Mouse (Mus musculus) liver, postnatal 0 days (tissue): ENCODE data around the gene Golga7b. TPM values are rescaled to one million over a fixed set of nuclear protein-coding genes. Genes with fewer than 3 reads are reported as not detected.

ENCODE experiments used
- ATAC-seq: fragments of 200-750 bp; cut with Nextera tagmentation; 2 replicates; pipeline ENCODE4 v1.8.0; 2017; ENCODE audit warnings: mild to moderate bottlenecking, moderate library complexity
- DNase-seq: peaks from one replicate; pipeline ENCODE4 v3.0.0-alpha.2; 2016
- H3K27ac ChIP-seq: fragments of 300-500 bp; sonication (generic); 2 replicates; pipeline ENCODE4 v1.5.1; 2014; ENCODE audit warnings: antibody characterized with exemption, moderate library complexity, mild to moderate bottlenecking, low read depth
- H3K27me3 ChIP-seq: fragments of 300-500 bp; sonication (generic); 2 replicates; pipeline ENCODE4 v1.6.1; 2014; ENCODE audit warnings: low read length, control low read depth, mixed read lengths; ENCODE audit not compliant: insufficient read depth
- H3K36me3 ChIP-seq: fragments of 300-500 bp; sonication (generic); replicated peaks from 2 replicates; pipeline ENCODE4 v1.6.1; 2014; ENCODE audit warnings: mild to moderate bottlenecking, control low read depth, low read length, moderate library complexity, mixed read lengths; ENCODE audit not compliant: insufficient read depth
- H3K4me1 ChIP-seq: fragments of 300-500 bp; sonication (generic); 2 replicates; pipeline ENCODE4 v1.6.1; 2014; ENCODE audit warnings: antibody characterized with exemption, mild to moderate bottlenecking, control low read depth; ENCODE audit not compliant: insufficient read depth
- H3K4me2 ChIP-seq: fragments of 300-500 bp; sonication (generic); 2 replicates; pipeline ENCODE4 v1.6.1; 2014; ENCODE audit warnings: low read depth, mild to moderate bottlenecking, low read length, moderate library complexity, mixed read lengths
- H3K4me3 ChIP-seq: fragments of 300-500 bp; sonication (generic); 2 replicates; pipeline ENCODE4 v1.5.1; 2014; ENCODE audit warnings: low read depth, low read length
- H3K9ac ChIP-seq: fragments of 300-500 bp; sonication (generic); replicated peaks from 2 replicates; pipeline ENCODE4 v1.6.1; 2014; ENCODE audit warnings: mild to moderate bottlenecking, moderate library complexity
- H3K9me3 ChIP-seq: fragments of 300-500 bp; sonication (generic); 2 replicates; pipeline ENCODE4 v1.6.1; 2016; ENCODE audit warnings: mild to moderate bottlenecking, control low read depth, low read length, mixed read lengths
- CTCF ChIP-seq: sonication (generic); IDR thresholded peaks from 2 replicates; pipeline ENCODE4 v1.5.1; 2016; ENCODE audit warnings: antibody characterized with exemption, low read depth
- EP300 ChIP-seq: IDR thresholded peaks from 2 replicates; pipeline ENCODE4 v1.6.1; 2016; ENCODE audit warnings: antibody characterized with exemption, low read depth, mild to moderate bottlenecking
- WGBS: fragments of 180-500 bp; shearing (Covaris S2); extraction: QIAGEN DNeasy Blood & Tissue Kit; methylation state at CpG from one replicate; pipeline ENCODE4 v1.1.7; 2014; ENCODE audit not compliant: insufficient replicate concordance; 5-methylcytosine and 5-hydroxymethylcytosine counted together
- polyA plus RNA-seq: library from polyadenylated mRNA; unstranded; fragments of >200 nt; fragmentation: Nextera tagmentation; extraction: Ambion mirVana; gene quantifications from 2 replicates; pipeline ENCODE4 v1.2.1, GENCODE M21; 2015

Gene Golga7b
- polyA plus RNA-seq, 1 experiment from 2014 or later, result not detected

GRCm38 (mm10) chr19:42303210-42303813, 55.9 kb downstream of the Golga7b start:
- DNase-seq, result no peak
- no peak for TF ChIP-seq CTCF
- no peak for TF ChIP-seq EP300
- no peaks in the 10 kb centered on the region for H3K27me3 ChIP-seq

GRCm38 (mm10) chr19:42304506-42304905, 57.1 kb downstream of the Golga7b start:
- no peak overlapping the region for H3K4me3 ChIP-seq
- H3K4me1 ChIP-seq, result no peaks in the 10 kb centered on the region; the same call in 1 of the 2 replicates
- TF ChIP-seq EP300 (no peak), CTCF (no peak)
- H3K9me3 ChIP-seq, result no peaks in the 10 kb centered on the region
- 75% methylated on average over 13 of the region's 13 CpGs for WGBS
- H3K27me3 ChIP-seq, result no peaks in the 10 kb centered on the region
- DNase-seq, result no peak
- H3K36me3 ChIP-seq, result no peaks in the 10 kb centered on the region
- no peak overlapping the region for H3K4me2 ChIP-seq
- no peak overlapping the region for H3K9ac ChIP-seq
- ATAC-seq, result no peak
- no peak overlapping the region for H3K27ac ChIP-seq

More at GRCm38 (mm10) chr19:42303210-42303813, 55.9 kb downstream of the Golga7b start:
- WGBS, result 69% methylated on average over 12 of the region's 12 CpGs
- Histone ChIP-seq H3K4me3 (no peak overlapping the region), H3K9ac (no peak overlapping the region), H3K27ac (no peak overlapping the region), H3K36me3 (no peaks in the 10 kb centered on the region), H3K4me1 (no peaks in the 10 kb centered on the region; the same call in 1 of the 2 replicates), H3K4me2 (no peak overlapping the region), H3K9me3 (no peaks in the 10 kb centered on the region)
- ATAC-seq, result no peak

GRCm38 (mm10) chr19:42305746-42306145, 58.4 kb downstream of the Golga7b start:
- Histone ChIP-seq H3K9ac (no peak overlapping the region), H3K36me3 (no peaks in the 10 kb centered on the region), H3K4me1 (no peaks in the 10 kb centered on the region; the same call in 1 of the 2 replicates), H3K27ac (peak overlapping the region; percentile 39; the same call in 1 of the 2 replicates), H3K9me3 (no peaks in the 10 kb centered on the region), H3K27me3 (no peaks in the 10 kb centered on the region), H3K4me2 (peak overlapping the region; percentile 26; the same call in 1 of the 2 replicates), H3K4me3 (no peak overlapping the region)
- 41% methylated on average over 8 of the region's 8 CpGs for WGBS
- DNase-seq (no peak), ATAC-seq (no peak)
- TF ChIP-seq CTCF (no peak), EP300 (no peak)

- H3K27ac ChIP-seq, result peak overlapping the region; percentile 45; the same call in 1 of the 2 replicates
- no peak for TF ChIP-seq CTCF
- no peak for TF ChIP-seq EP300
- DNase-seq (peak; percentile 67), ATAC-seq (peak; percentile 45; the same call in 1 of the 2 replicates)
- peak overlapping the region; percentile 26; the same call in 1 of the 2 replicates for H3K4me2 ChIP-seq
- no peak overlapping the region for H3K9ac ChIP-seq
- no peak overlapping the region for H3K4me3 ChIP-seq
- H3K9me3 ChIP-seq, result no peaks in the 10 kb centered on the region
- H3K27me3 ChIP-seq, result no peaks in the 10 kb centered on the region
- no peaks in the 10 kb centered on the region for H3K36me3 ChIP-seq
- H3K4me1 ChIP-seq, result no peaks in the 10 kb centered on the region; the same call in 1 of the 2 replicates
- 23% methylated on average over 7 of the region's 7 CpGs for WGBS
Measured at GRCm38 (mm10) chr19:42306202-42306601, 58.8 kb downstream of the Golga7b start.

GRCm38 (mm10) chr19:42307019-42307418, 59.6 kb downstream of the Golga7b start:
- Histone ChIP-seq H3K36me3 (no peaks in the 10 kb centered on the region), H3K9me3 (no peaks in the 10 kb centered on the region), H3K9ac (no peak overlapping the region), H3K27ac (peak overlapping the region; percentile 45; the same call in 1 of the 2 replicates), H3K4me2 (peak overlapping the region; percentile 29; the same call in 1 of the 2 replicates), H3K4me1 (no peaks in the 10 kb centered on the region; the same call in 1 of the 2 replicates), H3K27me3 (no peaks in the 10 kb centered on the region), H3K4me3 (no peak overlapping the region)
- no peak for ATAC-seq
- no peak for TF ChIP-seq CTCF
- no peak for TF ChIP-seq EP300
- DNase-seq, result no peak
- WGBS, result 7% methylated on average over 8 of the region's 8 CpGs

GRCm38 (mm10) chr19:42308931-42309330, 61.6 kb downstream of the Golga7b start:
- no peak for ATAC-seq
- H3K27ac ChIP-seq, result no peak overlapping the region

More at GRCm38 (mm10) chr19:42308931-42309330, 61.6 kb downstream of the Golga7b start:
- WGBS, result 49% methylated on average over 12 of the region's 12 CpGs
- H3K4me3 ChIP-seq, result no peak overlapping the region
- H3K9me3 ChIP-seq, result no peaks in the 10 kb centered on the region
- no peak overlapping the region for H3K4me2 ChIP-seq
- no peak for DNase-seq
- no peaks in the 10 kb centered on the region for H3K27me3 ChIP-seq
- H3K36me3 ChIP-seq, result no peaks in the 10 kb centered on the region
- TF ChIP-seq CTCF (no peak), EP300 (no peak)
- H3K4me1 ChIP-seq, result no peaks in the 10 kb centered on the region; the same call in 1 of the 2 replicates
- H3K9ac ChIP-seq, result no peak overlapping the region
